Mouse (Mus musculus) frontal cortex, postnatal 10 days (tissue): ENCODE data around the gene Mok.

ENCODE experiments used
- DNase-seq, 2 experiments: peaks; one replicate each; pipeline ENCODE4 v3.0.0; 2022; ENCODE audit warnings: low spot score in 2 of 2, mixed read lengths in 1 of 2

The Mok gene

DNA sequence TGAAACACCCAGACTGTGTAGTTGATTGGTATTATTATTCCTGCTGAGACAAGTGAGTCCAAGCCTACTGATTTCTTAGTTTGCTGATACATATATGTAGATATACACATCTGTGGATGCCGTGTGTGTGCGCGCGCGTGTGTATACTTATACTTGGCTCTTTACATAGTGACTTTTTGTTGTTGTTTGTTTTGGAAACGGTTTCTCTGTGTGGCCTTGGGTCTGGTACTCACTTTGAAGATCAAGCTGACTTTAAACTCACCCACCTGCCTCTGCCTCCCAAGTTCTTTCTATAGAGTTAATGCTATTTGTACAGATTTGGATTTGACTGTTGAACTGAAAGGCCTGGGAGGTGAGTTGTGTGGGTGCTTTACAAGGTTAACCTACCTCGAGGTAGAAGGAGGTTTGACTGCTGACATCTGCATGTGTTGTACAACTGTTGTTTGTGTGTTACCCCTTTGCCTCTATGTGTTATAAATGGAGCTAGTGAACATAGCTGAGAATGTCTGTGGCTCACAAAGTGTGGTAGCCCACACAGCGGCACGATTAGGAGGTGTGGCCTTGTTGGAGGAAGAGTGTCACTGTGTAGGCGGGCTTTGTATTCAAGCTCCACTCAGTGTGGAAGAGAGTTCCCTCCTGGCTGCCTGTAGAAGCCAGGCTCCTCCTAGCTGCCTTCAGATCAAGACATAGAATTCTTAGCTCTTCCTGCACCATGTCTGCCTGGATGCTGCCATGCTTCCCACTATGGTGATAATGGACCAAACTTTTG lies 70.1 kb downstream of the Mok start:
- no peak for DNase-seq

DNA sequence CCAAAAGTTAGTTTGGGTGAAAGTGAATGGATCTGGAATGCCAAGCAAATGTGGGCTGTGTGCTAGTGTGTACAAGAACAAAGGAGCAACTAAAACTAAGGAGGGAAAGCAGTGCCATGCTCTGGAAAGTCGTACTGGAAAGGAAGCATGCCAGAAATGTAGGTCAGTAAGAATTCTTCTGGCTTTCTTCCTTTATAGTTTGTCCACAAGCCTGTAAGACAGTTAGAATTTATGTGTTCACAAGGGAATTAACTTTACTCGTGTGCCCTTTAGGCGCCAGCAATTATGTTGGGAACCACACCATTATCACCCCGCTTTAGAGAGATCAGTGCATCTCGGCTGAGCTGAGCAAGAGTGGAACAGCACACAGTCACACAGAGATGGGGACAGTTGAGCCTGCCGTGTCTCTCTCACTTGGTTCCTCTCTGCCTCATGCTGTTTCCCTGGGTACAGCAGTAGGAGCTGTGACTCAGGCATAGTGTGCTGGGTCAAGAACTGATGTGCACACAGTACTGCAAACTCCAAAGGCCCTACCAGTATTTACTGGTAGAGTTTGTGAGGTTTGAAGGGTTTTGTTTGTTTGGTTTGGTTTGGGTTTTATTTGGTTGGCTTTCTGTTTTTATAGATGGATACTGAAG lies 71.0 kb downstream of the Mok start:
- DNase-seq: no peak

DNA sequence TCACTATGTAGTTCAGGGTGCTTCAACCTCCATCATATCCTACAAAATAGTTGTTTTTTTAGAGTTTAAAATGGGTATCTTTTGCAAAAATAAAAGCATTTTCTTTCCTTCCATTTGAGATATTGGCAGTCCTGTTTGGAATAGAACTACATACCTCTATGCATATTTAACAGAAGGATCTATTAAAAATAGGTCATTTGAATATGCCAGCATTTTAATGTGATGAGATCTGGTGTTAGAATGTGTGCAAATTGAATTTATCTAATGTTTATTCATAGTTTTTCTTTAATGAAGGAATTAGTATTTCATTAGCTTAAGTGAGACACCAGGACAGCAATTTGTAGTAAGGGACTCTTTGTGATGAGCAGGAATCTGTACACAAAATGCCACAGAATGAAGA lies 72.2 kb downstream of the Mok start:
- DNase-seq: no peak

DNA sequence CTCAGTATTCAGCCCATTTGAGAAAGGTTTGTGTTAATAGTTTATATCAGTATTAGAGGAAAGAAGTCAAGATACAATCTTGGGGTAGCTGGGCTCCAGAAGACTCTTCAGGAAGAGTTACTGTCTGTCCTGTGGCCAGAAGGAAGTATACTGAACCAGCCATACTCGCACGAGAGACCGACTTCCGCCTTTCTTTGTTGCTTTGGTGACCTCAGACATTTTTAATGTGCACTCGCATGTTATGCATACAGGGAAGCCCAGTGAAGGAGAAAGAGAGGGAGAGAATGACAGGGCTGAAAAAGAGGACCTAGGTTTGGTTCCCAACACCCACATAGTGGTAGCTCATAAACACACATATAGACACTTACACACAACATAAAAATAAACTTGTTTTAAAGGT lies 76.2 kb downstream of the Mok start:
- DNase-seq: no peak

DNA sequence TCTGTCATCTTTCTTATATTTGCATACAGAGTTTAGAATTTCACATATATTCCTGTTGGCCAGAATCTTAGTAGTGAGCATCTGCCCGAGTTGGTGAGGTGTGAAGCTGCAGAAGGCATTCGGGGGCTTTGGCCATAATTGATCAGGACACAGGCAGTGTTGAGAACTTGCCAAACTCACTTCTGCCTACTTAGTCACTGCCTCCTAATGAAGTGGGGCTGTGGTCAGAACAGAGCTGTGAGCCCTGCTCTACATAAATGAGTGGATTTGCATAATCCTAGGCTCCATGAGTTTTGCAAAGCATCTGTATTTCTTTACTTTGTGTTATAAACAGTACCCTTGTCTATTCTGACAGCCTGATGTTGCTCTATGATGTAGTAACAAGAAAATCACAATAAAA lies 78.4 kb downstream of the Mok start:
- no peak for DNase-seq

DNA sequence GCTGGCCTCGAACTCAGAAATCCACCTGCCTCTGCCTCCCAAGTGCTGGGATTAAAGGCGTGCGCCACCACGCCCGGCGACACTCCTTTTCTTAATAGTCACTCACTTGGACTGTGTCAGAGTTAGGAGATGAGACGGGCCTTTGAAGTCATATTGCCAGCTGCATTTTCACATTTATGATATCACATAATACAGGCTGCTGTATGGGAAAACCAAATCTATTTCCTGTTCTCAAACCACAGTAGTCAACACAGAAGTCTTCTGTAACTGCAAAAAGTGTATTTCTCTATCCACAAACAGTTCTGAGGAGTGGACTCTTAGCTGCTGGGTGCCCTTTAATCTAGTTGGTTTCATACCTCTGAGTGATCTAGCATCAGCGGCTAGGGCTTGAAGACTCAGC lies 81.8 kb downstream of the Mok start:
- no peak for DNase-seq
